Mouse (Mus musculus) heart, postnatal 0 days (tissue): ENCODE measurements around the gene Sept9.

Experiments used
- CTCF ChIP-seq: IDR thresholded peaks from 2 replicates; pipeline ENCODE4 v1.5.1; 2016; ENCODE audit warnings: antibody characterized with exemption, control low read depth, low read depth
- EP300 ChIP-seq: IDR thresholded peaks from 2 replicates; pipeline ENCODE4 v1.6.1; 2016; ENCODE audit warnings: antibody characterized with exemption, low read depth

DNA sequence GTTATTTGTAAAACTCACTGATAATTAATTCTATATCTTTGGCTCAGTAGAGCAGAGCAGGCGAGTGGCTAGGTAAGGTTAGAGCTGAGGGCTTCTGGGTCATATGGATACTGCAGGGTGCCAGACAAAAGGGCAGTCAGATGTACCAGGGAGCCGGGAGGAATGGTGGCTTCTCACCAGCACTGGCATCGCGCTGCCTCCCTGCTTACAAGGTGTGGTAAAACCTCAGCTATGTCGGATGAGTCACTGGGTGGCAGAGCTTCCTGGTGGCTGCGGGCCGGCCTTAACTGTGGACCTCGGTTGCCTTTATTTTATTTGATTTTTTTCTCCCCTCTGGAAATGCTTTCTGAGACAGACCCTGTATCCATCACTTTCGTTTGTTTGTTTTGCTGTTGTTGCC is 6.0 kb downstream of the Sept9 start:
- TF ChIP-seq CTCF (no peak), EP300 (no peak)
